Mouse (Mus musculus): Measurements from ENCODE around the gene Paqr9. TPM values are rescaled to one million over a fixed set of nuclear protein-coding genes. Genes with fewer than 3 reads are reported as not detected.

Paqr9 gene
- polyA plus RNA-seq, 1 experiment = 33.3 TPM

GRCm38 (mm10) chr9:95520563-95520962, 38.9 kb upstream of the Paqr9 start:
- no peak for TF ChIP-seq CTCF (conservative IDR thresholded peaks at IDR 0.05; ENCODE audit: insufficient read depth, insufficient read length, low read depth, low read length)
- no peak for TF ChIP-seq POLR2A (IDR thresholded peaks at IDR 0.05; ENCODE audit: low read depth, low read length)
- DNase-seq = no peak
- no peaks in the 10 kb centered on the region for H3K27me3 ChIP-seq (replicated peaks; ENCODE audit: control insufficient read depth, insufficient read depth, low read length)
- WGBS = 78% methylated on average over 5 of the region's 5 CpGs
- H3K4me3 ChIP-seq (ENCODE audit: insufficient read depth, low read depth, low read length) = no peak overlapping the region
- H3K36me3 ChIP-seq (ENCODE audit: control insufficient read depth, insufficient read depth, low read length) = no peaks in the 10 kb centered on the region
- H3K27ac ChIP-seq (ENCODE audit: insufficient read depth, low read depth, low read length) = no peak overlapping the region
- no peaks in the 10 kb centered on the region for H3K4me1 ChIP-seq (ENCODE audit: control insufficient read depth, insufficient read depth, low read length)

GRCm38 (mm10) chr9:95521031-95521430, 38.4 kb upstream of the Paqr9 start:
- H3K36me3 ChIP-seq (ENCODE audit: control insufficient read depth, insufficient read depth, low read length) = no peaks in the 10 kb centered on the region
- H3K4me1 ChIP-seq (ENCODE audit: control insufficient read depth, insufficient read depth, low read length) = no peaks in the 10 kb centered on the region
- TF ChIP-seq POLR2A (IDR thresholded peaks at IDR 0.05; ENCODE audit: low read depth, low read length) (no peak), CTCF (conservative IDR thresholded peaks at IDR 0.05; ENCODE audit: insufficient read depth, insufficient read length, low read depth, low read length) (no peak)
- no peak overlapping the region for H3K27ac ChIP-seq (ENCODE audit: insufficient read depth, low read depth, low read length)
- no peak overlapping the region for H3K4me3 ChIP-seq (ENCODE audit: insufficient read depth, low read depth, low read length)
- H3K27me3 ChIP-seq (replicated peaks; ENCODE audit: control insufficient read depth, insufficient read depth, low read length) = no peaks in the 10 kb centered on the region
- 88% methylated on average over 8 of the region's 8 CpGs for WGBS
- no peak for DNase-seq

- H3K4me3 ChIP-seq (ENCODE audit: insufficient read depth, low read depth, low read length) = no peak overlapping the region
- H3K4me1 ChIP-seq (ENCODE audit: control insufficient read depth, insufficient read depth, low read length) = no peaks in the 10 kb centered on the region
- DNase-seq = peak; percentile 50
- H3K27me3 ChIP-seq (replicated peaks; ENCODE audit: control insufficient read depth, insufficient read depth, low read length) = no peaks in the 10 kb centered on the region
- no peak overlapping the region for H3K27ac ChIP-seq (ENCODE audit: insufficient read depth, low read depth, low read length)
- H3K36me3 ChIP-seq (ENCODE audit: control insufficient read depth, insufficient read depth, low read length) = no peaks in the 10 kb centered on the region
- WGBS = 35% methylated on average over 10 of the region's 10 CpGs
- TF ChIP-seq POLR2A (IDR thresholded peaks at IDR 0.05; ENCODE audit: low read depth, low read length) = no peak
- no peak for TF ChIP-seq CTCF (conservative IDR thresholded peaks at IDR 0.05; ENCODE audit: insufficient read depth, insufficient read length, low read depth, low read length)
Observed at GRCm38 (mm10) chr9:95521566-95521965, 37.9 kb upstream of the Paqr9 start.

GRCm38 (mm10) chr9:95522561-95522960, 36.9 kb upstream of the Paqr9 start:
- TF ChIP-seq CTCF (conservative IDR thresholded peaks at IDR 0.05; ENCODE audit: insufficient read depth, insufficient read length, low read depth, low read length) (no peak), POLR2A (IDR thresholded peaks at IDR 0.05; ENCODE audit: low read depth, low read length) (no peak)
- DNase-seq = no peak
- Histone ChIP-seq H3K27ac (ENCODE audit: insufficient read depth, low read depth, low read length) (no peak overlapping the region), H3K36me3 (ENCODE audit: control insufficient read depth, insufficient read depth, low read length) (no peaks in the 10 kb centered on the region), H3K4me3 (ENCODE audit: insufficient read depth, low read depth, low read length) (no peak overlapping the region), H3K27me3 (replicated peaks; ENCODE audit: control insufficient read depth, insufficient read depth, low read length) (no peaks in the 10 kb centered on the region), H3K4me1 (ENCODE audit: control insufficient read depth, insufficient read depth, low read length) (no peaks in the 10 kb centered on the region)
- 87% methylated on average over 2 of the region's 2 CpGs for WGBS

GRCm38 (mm10) chr9:95525376-95525775, 34.1 kb upstream of the Paqr9 start:
- Histone ChIP-seq H3K4me3 (ENCODE audit: insufficient read depth, low read depth, low read length) (no peak overlapping the region), H3K36me3 (ENCODE audit: control insufficient read depth, insufficient read depth, low read length) (no peaks in the 10 kb centered on the region), H3K27ac (ENCODE audit: insufficient read depth, low read depth, low read length) (no peak overlapping the region), H3K4me1 (ENCODE audit: control insufficient read depth, insufficient read depth, low read length) (no peaks in the 10 kb centered on the region), H3K27me3 (replicated peaks; ENCODE audit: control insufficient read depth, insufficient read depth, low read length) (no peaks in the 10 kb centered on the region)
- WGBS = 85% methylated on average over 6 of the region's 6 CpGs
- TF ChIP-seq POLR2A (IDR thresholded peaks at IDR 0.05; ENCODE audit: low read depth, low read length) = no peak
- TF ChIP-seq CTCF (conservative IDR thresholded peaks at IDR 0.05; ENCODE audit: insufficient read depth, insufficient read length, low read depth, low read length) = no peak
- no peak for DNase-seq

GRCm38 (mm10) chr9:95525961-95526360, 33.5 kb upstream of the Paqr9 start:
- Histone ChIP-seq H3K27ac (ENCODE audit: insufficient read depth, low read depth, low read length) (no peak overlapping the region), H3K27me3 (replicated peaks; ENCODE audit: control insufficient read depth, insufficient read depth, low read length) (no peaks in the 10 kb centered on the region), H3K4me3 (ENCODE audit: insufficient read depth, low read depth, low read length) (no peak overlapping the region), H3K36me3 (ENCODE audit: control insufficient read depth, insufficient read depth, low read length) (no peaks in the 10 kb centered on the region), H3K4me1 (ENCODE audit: control insufficient read depth, insufficient read depth, low read length) (no peaks in the 10 kb centered on the region)
- TF ChIP-seq CTCF (conservative IDR thresholded peaks at IDR 0.05; ENCODE audit: insufficient read depth, insufficient read length, low read depth, low read length) = peak; percentile 51
- TF ChIP-seq POLR2A (IDR thresholded peaks at IDR 0.05; ENCODE audit: low read depth, low read length) = no peak
- peak; percentile 33 for DNase-seq
- WGBS = 10% methylated on average over 2 of the region's 2 CpGs

GRCm38 (mm10) chr9:95527676-95528075, 31.8 kb upstream of the Paqr9 start:
- Histone ChIP-seq H3K27ac (ENCODE audit: insufficient read depth, low read depth, low read length) (no peak overlapping the region), H3K27me3 (replicated peaks; ENCODE audit: control insufficient read depth, insufficient read depth, low read length) (no peaks in the 10 kb centered on the region), H3K4me1 (ENCODE audit: control insufficient read depth, insufficient read depth, low read length) (no peaks in the 10 kb centered on the region), H3K36me3 (ENCODE audit: control insufficient read depth, insufficient read depth, low read length) (no peaks in the 10 kb centered on the region), H3K4me3 (ENCODE audit: insufficient read depth, low read depth, low read length) (no peak overlapping the region)
- TF ChIP-seq CTCF (conservative IDR thresholded peaks at IDR 0.05; ENCODE audit: insufficient read depth, insufficient read length, low read depth, low read length) (no peak), POLR2A (IDR thresholded peaks at IDR 0.05; ENCODE audit: low read depth, low read length) (no peak)
- DNase-seq = no peak
- WGBS = 51% methylated on average over 2 of the region's 2 CpGs

- Histone ChIP-seq H3K4me1 (ENCODE audit: control insufficient read depth, insufficient read depth, low read length) (no peaks in the 10 kb centered on the region), H3K36me3 (ENCODE audit: control insufficient read depth, insufficient read depth, low read length) (no peaks in the 10 kb centered on the region), H3K27me3 (replicated peaks; ENCODE audit: control insufficient read depth, insufficient read depth, low read length) (no peaks in the 10 kb centered on the region), H3K27ac (ENCODE audit: insufficient read depth, low read depth, low read length) (no peak overlapping the region), H3K4me3 (ENCODE audit: insufficient read depth, low read depth, low read length) (no peak overlapping the region)
- peak; percentile 27 for DNase-seq
- 45% methylated on average over 3 of the region's 3 CpGs for WGBS
- TF ChIP-seq POLR2A (IDR thresholded peaks at IDR 0.05; ENCODE audit: low read depth, low read length) = no peak
- TF ChIP-seq CTCF (conservative IDR thresholded peaks at IDR 0.05; ENCODE audit: insufficient read depth, insufficient read length, low read depth, low read length) = no peak
Observed at GRCm38 (mm10) chr9:95531144-95531543, 28.3 kb upstream of the Paqr9 start.

All from kidney, adult 2 months (tissue).